Mouse (Mus musculus) kidney, postnatal 4 days (tissue): ENCODE results near the gene Zmiz2.
A peak's percentile ranks its signal among the peaks of the same experiment; 100 is the strongest.
"Not testable (repeated sequence)": the region's sequence is repeated elsewhere in the genome, so short reads cannot be mapped to it uniquely, and the experiment has no call there.

ENCODE experiments used
- DNase-seq, 2 experiments: peaks; one replicate each; pipeline ENCODE4 v3.0.0; 2021; ENCODE audit warnings: mixed read lengths in 2 of 2

Zmiz2 gene

GRCm38 (mm10) chr11:6388726-6389413, at the start of gene Zmiz2:
Gene Zmiz2, plus strand, starts transcription at chr11:6389074.
- DNase-seq = peak; percentile 97 to 98

GRCm38 (mm10) chr11:6345956-6346355, 42.9 kb upstream of the Zmiz2 start:
- no peak for DNase-seq

GRCm38 (mm10) chr11:6346966-6347365, 41.9 kb upstream of the Zmiz2 start:
- no peak for DNase-seq

DNA sequence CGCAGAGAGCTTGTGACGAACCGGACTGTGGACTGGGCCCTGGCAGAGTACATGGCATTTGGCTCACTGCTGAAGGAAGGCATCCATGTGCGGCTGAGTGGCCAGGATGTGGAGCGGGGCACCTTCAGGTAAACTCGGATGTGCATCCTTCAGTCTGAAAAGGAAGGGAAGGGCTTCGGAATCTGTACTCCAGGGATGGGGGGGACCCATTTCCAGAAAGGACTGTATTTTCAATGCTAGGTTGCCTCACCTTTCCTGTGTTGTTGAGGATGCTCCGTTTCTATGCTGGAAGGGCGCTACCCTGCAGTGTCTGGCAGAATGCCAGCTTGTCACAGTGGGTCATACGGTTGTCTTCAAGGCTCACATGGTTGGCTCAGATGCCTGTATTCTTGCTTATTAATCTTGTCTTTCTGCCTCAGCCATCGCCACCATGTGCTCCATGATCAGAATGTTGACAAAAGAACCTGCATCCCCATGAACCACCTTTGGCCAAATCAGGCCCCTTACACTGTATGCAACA, 40.1 kb upstream of the Zmiz2 start:
- DNase-seq = no peak

DNA sequence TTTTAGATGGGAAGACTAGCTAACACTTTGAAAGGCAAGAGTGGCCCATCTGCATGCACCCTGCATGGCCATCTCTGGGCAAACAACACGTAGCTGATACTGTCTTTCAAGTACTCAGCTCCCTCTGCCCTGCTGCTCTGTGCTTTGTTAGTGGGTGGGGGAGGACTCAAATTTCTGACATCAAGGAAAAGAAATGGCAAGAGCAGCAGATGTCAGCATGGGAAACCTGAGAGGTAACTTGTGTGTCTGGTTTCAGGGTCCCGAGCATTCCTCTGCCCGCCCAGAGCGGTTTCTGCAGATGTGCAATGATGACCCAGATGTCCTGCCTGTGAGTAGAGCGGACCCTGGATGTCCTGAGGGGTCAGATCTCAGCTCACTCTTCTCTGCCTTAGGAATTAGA, 39.3 kb upstream of the Zmiz2 start:
- no peak for DNase-seq

- DNase-seq = no peak
Observed at GRCm38 (mm10) chr11:6355106-6355505, 33.8 kb upstream of the Zmiz2 start.

DNA sequence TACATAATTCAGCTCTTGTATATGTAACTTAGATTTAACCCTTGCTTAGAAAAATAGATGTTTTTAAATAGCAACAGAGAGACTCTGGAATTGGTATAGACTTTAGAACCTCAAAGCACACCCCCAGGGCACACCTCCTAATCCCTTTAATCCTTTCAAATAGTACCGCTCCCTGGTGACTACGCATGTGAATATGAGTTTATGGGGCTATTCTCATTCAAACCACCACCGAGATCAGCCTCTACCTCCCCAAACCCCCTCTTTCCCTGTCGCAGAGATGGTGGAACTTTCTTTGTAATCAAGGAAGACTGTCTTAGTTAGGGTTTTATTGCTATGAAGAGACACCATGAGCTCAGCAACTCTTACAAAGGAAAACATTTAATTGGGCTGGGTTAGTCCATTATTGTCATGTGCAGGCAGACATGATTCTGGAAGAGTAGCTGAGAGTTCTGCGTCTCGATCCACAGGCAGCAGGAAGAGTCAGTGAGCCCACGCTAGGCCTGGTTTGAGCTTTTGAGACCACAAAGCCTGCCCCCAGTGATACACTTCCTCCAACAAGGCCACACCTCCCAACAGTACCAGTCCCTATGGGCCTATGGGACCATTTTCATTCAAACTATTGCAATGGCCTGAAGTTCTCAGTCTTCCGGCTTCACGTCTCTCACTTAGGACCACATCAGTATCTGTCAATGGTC, 24.1 kb upstream of the Zmiz2 start:
- DNase-seq = no peak

GRCm38 (mm10) chr11:6365885-6366284, 23.0 kb upstream of the Zmiz2 start:
- peak; percentile 81 to 88 for DNase-seq

DNA sequence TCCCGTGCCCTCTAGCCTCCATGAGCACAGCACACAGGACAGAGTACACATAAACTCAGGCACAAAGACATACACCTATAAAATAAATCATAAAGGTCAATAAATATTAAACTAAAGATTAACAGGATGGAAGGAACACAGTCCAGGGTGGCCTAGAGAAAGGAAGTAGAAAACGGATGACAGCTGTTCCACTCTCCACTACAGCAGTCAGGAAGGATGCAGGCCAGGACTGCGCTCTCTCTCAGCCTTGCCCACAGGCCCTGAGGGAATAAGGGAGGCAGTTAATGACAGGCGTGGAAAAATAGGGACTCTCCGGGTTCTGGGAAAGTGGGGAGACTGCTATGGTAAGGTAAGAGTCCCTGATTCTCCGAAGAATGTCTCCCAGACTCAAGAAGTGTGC, 22.4 kb upstream of the Zmiz2 start:
- peak in 1 of 2 experiments; percentile 16 for DNase-seq

DNA sequence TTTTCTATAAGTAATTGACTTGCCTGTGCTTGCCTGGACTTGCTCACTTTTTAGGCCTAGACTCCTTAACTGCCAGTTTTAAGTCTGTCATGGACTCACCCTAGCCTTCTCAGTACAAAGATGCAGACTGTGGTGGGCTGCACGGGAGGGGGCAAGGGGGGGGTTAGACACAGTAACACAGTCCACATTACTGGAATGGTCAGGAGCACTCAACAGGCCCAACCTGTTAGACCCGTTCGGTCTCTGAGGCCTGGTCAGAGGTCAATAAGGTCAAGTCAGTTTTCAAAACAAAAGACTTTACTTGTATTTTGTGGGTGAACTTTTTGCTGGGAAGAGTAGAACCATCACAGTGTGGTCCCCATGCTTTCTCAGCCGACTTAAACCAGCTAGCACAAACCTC, 21.7 kb upstream of the Zmiz2 start:
- DNase-seq = no peak

- DNase-seq = not testable (repeated sequence)
Observed at GRCm38 (mm10) chr11:6367986-6368385, 20.9 kb upstream of the Zmiz2 start.

- no peak for DNase-seq
Observed at GRCm38 (mm10) chr11:6371376-6372155, 17.3 kb upstream of the Zmiz2 start.

DNA sequence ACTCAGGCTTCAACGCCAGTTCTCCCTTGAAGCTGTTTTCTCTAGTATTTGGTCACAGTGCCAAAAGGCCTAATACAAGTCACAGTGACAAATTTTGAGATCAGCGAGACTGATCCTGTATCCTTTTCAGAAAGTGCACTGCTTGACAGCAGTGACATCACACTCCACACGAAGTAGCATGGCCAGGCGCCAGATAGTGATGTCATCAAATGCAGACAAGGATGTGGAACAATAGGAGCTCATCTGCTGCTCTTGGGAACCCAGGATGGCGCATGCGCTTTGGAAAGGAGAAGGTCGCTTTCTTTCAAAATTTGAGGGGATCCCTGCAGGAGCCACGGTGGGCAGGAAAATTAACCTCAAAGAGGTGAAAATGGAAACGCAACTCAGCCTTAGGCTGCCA, 16.1 kb upstream of the Zmiz2 start:
- no peak for DNase-seq

GRCm38 (mm10) chr11:6380916-6381315, 8.0 kb upstream of the Zmiz2 start:
- DNase-seq = no peak

GRCm38 (mm10) chr11:6388126-6388725, 648 bp upstream of the Zmiz2 start:
- no peak for DNase-seq

DNA sequence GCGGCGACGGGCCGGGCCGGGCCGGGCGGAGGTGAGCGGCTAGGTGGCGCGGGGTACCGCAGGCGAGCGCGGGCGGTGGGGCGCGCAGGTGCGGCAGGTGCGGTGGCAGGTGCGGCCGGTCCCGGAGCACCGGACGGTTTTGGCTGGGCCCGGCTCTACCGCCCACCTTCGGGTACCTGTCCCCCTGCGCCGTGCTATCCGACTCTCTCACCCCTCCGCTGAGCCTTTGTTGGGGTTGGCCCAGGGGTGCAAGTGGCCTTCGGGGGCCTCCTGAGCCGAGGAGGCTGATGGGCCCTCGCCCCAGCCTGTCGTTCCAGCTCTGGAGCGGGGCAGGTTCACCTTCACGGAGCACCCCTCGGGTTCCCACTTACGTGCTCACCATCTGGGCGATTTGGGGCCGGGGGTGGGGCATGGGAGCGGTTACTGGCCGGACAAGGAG, 628 bp downstream of the Zmiz2 start:
- peak; percentile 39 to 54 for DNase-seq

DNA sequence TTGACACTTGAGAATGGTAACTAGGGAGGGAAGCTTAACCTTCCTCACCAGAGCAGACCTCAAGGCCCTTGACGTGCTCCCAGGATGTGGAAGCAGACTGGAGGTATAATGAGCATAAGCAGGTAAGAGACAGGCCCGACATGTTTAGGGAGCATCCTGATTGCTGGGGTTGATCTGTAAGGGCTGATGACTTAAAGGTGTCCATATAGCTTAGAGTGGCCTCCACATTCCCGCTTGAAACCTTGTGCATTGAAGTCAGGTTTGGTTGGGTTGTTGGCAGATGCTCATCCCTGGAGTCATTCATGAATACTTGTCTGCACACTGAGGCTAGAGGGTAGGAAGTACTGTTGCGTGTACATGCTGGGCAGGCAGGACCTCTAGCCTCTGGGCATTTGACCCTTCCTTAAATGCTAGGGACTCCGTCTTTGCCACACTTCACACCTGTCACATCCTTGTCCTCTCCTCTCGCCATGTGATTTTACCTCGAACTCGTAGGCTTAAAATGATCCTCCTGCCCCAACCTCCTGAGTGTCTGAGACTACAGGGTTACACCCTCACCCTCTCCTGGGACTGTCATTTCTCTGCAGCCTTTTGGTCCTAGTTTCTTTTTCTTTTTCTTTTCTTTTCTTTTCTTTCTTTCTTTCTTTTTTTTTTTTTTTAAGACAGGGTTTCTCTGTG, 1.6 kb downstream of the Zmiz2 start:
- no peak for DNase-seq

DNA sequence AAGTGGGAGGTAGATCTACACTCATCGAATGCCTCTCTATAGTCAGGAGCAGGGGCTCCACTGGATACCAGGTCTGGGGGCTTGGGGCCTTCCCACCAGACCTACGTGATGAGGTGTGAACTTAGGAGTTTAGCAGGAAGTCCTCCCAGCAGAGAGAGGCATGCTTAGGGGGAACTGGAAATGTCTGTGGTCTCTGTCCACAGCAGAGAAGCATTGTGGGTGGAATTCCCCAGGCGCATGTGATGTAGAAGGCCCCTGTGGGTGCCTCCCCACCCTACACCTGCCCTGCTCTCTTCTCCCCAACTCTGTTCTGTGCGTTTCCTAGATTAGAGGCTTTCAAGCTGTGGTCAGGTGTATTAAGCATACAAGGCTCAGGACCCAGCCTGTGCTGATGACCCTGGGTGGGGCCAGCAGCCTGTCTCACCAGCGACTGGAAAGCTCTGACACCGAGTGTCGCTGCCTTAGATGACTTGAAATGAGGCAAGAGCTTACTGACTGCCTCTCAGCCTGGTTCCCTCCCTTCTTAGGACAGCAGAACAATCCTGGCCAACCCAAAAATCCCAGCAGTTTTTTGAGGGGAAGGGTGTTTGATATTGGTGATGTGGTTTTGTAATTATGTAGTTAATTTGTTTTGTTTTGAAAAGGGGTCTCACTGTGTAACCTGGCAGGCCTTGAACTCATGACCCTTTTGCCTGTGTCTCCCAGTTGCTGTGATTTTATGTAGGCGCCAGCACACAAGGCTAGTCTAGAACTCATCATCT, 2.8 kb downstream of the Zmiz2 start:
- DNase-seq = no peak

DNA sequence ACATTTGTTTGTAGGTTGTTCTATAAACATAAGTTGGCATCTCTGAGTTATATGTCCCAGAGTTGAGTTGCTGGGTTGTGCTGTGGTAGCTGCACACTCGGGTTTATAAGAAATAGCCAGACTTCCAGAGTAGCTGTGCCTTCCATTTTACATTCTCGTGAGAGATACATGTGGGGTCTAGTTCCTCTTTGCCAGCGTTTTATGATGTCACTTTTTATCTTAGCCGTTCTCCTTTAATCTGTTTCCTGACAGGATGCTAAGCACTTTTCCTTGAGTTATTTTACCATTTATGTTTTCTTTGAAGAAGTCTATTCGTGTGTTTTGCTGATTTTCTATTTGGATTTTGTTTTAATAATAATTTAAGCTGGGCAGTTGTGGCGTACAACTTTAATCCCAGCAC, 4.0 kb downstream of the Zmiz2 start:
- no peak for DNase-seq

- no peak for DNase-seq
Observed at GRCm38 (mm10) chr11:6393866-6394265, 5.0 kb downstream of the Zmiz2 start.

- no peak for DNase-seq
Observed at GRCm38 (mm10) chr11:6395565-6395964, 6.7 kb downstream of the Zmiz2 start.

- no peak for DNase-seq
Observed at GRCm38 (mm10) chr11:6398141-6398540, 9.3 kb downstream of the Zmiz2 start.
